Mouse (Mus musculus) testis, postnatal 14 days (tissue): ENCODE data around the gene Pde4c.
A peak's percentile ranks its signal among the peaks of the same experiment; 100 is the strongest.

Experiments
- DNase-seq: peaks from one replicate; pipeline ENCODE4 v3.0.0; 2021; ENCODE audit warnings: low spot score

Gene Pde4c

GRCm38 (mm10) chr8:70789046-70789445, 65.5 kb downstream of the Pde4c start:
- no peak for DNase-seq

GRCm38 (mm10) chr8:70790846-70791245, 67.3 kb downstream of the Pde4c start:
- no peak for DNase-seq

- DNase-seq = no peak
Observed at GRCm38 (mm10) chr8:70791294-70791701, 67.8 kb downstream of the Pde4c start.

- peak; percentile 95 for DNase-seq
Observed at GRCm38 (mm10) chr8:70791975-70792691, 68.6 kb downstream of the Pde4c start.

GRCm38 (mm10) chr8:70792700-70793099, 69.2 kb downstream of the Pde4c start:
- peak; percentile 84 for DNase-seq

- no peak for DNase-seq
Observed at GRCm38 (mm10) chr8:70794215-70794614, 70.7 kb downstream of the Pde4c start.

- no peak for DNase-seq
Observed at GRCm38 (mm10) chr8:70795370-70795769, 71.8 kb downstream of the Pde4c start.

GRCm38 (mm10) chr8:70796403-70797080, 73.0 kb downstream of the Pde4c start:
- DNase-seq = no peak

- DNase-seq = peak; percentile 88
Observed at GRCm38 (mm10) chr8:70797081-70798070, 73.9 kb downstream of the Pde4c start.

- peak; percentile 70 for DNase-seq
Observed at GRCm38 (mm10) chr8:70798281-70798680, 74.8 kb downstream of the Pde4c start.

- DNase-seq = no peak
Observed at GRCm38 (mm10) chr8:70800648-70801047, 77.1 kb downstream of the Pde4c start.
